Mouse (Mus musculus) testis, adult 2 months (tissue): Measurements from ENCODE around the gene Gramd1b.

Source experiments
- CTCF ChIP-seq: fragments of 200-500 bp; IDR thresholded peaks from 2 replicates; pipeline ENCODE4 v1.5.1; 2012; ENCODE audit warnings: low read depth, mild to moderate bottlenecking, inconsistent platforms, low read length, moderate library complexity; ENCODE audit not compliant: control insufficient read depth, insufficient read depth, insufficient replicate concordance
- POLR2A ChIP-seq: fragments of 200-500 bp; IDR thresholded peaks from 2 replicates; pipeline ENCODE4 v1.6.1; 2012; ENCODE audit warnings: low read depth, mild to moderate bottlenecking, inconsistent platforms, low read length, moderate library complexity; ENCODE audit not compliant: control insufficient read depth

GRCm38 (mm10) chr9:40563750-40564149 is 32.6 kb upstream of the Gramd1b start:
- TF ChIP-seq CTCF (no peak), POLR2A (no peak)
